Mouse (Mus musculus) lung, embryonic 16.5 days (tissue): ENCODE measurements around the gene Mcl1. TPM values are rescaled to one million over a fixed set of nuclear protein-coding genes. Genes with fewer than 3 reads are reported as not detected.
"Not testable (repeated sequence)": the region's sequence is repeated elsewhere in the genome, so short reads cannot be mapped to it uniquely, and the experiment has no call there.

ENCODE experiments used
- ATAC-seq: fragments of 200-750 bp; cut with Nextera tagmentation; 2 replicates; pipeline ENCODE4 v1.8.0; 2017; ENCODE audit warnings: low read depth, mild to moderate bottlenecking, moderate library complexity
- H3K27ac ChIP-seq: fragments of 300-500 bp; sonication (generic); 2 replicates; pipeline ENCODE4 v1.5.1; 2014; ENCODE audit warnings: mild to moderate bottlenecking, control low read depth, low read length
- H3K27me3 ChIP-seq: fragments of 300-500 bp; sonication (generic); 2 replicates; pipeline ENCODE4 v1.6.1; 2014; ENCODE audit warnings: low read depth, low read length, mixed read lengths; ENCODE audit not compliant: control insufficient read depth, insufficient read depth
- H3K36me3 ChIP-seq: fragments of 300-500 bp; sonication (generic); 2 replicates; pipeline ENCODE4 v1.6.1; 2014; ENCODE audit warnings: low read length; ENCODE audit not compliant: control insufficient read depth, insufficient read depth
- H3K4me1 ChIP-seq: fragments of 300-500 bp; sonication (generic); replicated peaks from 2 replicates; pipeline ENCODE4 v1.6.1; 2014; ENCODE audit warnings: low read length, mixed read lengths; ENCODE audit not compliant: control insufficient read depth, insufficient read depth
- H3K4me2 ChIP-seq: fragments of 300-500 bp; sonication (generic); 2 replicates; pipeline ENCODE4 v1.6.1; 2014; ENCODE audit warnings: low read depth, low read length, control low read depth
- H3K4me3 ChIP-seq: fragments of 300-500 bp; sonication (generic); 2 replicates; pipeline ENCODE4 v1.5.1; 2014; ENCODE audit warnings: mild to moderate bottlenecking, low read length, control low read depth
- H3K9ac ChIP-seq: fragments of 300-500 bp; sonication (generic); 2 replicates; pipeline ENCODE4 v1.6.1; 2014; ENCODE audit warnings: low read length, control low read depth
- H3K9me3 ChIP-seq: fragments of 300-500 bp; sonication (generic); 2 replicates; pipeline ENCODE4 v1.6.1; 2016; ENCODE audit warnings: low read length; ENCODE audit not compliant: control insufficient read depth
- WGBS: fragments of 180-500 bp; shearing (Covaris S2); extraction: QIAGEN DNeasy Blood & Tissue Kit; methylation state at CpG from one replicate; pipeline ENCODE4 v1.1.7; 2014; 5-methylcytosine and 5-hydroxymethylcytosine counted together
- polyA plus RNA-seq: library from polyadenylated mRNA; unstranded; fragments of >200 nt; fragmentation: Nextera tagmentation; extraction: Ambion mirVana; gene quantifications from 2 replicates; pipeline ENCODE4 v1.2.1, GENCODE M21; 2015

The Mcl1 gene
- polyA plus RNA-seq, 1 experiment from 2014 or later = 31.7 TPM

DNA sequence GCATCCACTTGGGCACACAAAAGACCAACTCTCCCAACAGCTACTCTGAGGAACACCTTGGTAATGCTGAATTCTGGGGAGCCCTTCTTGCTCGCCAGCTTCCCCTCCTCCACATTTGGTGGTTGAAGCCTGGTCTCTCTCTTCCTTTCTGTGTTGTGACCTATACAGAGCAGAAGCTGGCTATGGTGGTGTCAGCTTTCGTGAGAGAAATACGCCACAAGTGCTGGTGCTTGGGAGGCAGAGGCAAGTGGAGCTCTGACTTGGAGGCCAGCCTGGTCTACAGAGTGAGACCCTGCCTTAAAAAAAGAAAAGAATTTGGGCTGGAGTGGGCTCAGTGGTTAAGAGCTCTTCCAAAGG is 10.7 kb downstream of the Mcl1 start:
- Histone ChIP-seq H3K36me3 (peaks cover 11% of the 10 kb centered on the region), H3K9me3 (no peaks in the 10 kb centered on the region), H3K27ac (peak overlapping the region; percentile 97; the same call in 1 of the 2 replicates), H3K9ac (no peak overlapping the region), H3K27me3 (no peaks in the 10 kb centered on the region), H3K4me1 (peaks cover 58% of the 10 kb centered on the region), H3K4me3 (no peak overlapping the region), H3K4me2 (no peak overlapping the region)
- WGBS = 73% methylated on average over 3 of the region's 3 CpGs
- ATAC-seq = no peak

DNA sequence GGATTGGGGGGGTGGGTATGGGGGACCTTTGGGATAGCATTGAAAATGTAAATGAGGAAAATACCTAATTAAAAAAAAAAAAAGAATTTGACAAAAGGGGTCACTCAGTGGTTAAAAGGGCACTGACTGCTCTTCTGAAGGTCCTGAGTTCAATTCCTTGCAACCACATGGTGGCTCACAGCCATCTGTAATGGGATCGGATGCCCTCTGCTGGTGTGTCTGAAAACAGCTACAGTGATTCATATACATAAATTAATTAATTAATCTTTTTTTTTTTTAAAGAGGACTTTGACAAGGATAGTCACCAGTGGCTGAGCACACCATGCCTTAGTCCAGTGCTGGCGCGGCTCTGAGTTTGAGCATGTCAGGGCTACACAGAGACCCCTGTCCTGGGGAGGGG is 11.8 kb downstream of the Mcl1 start:
- 88% methylated on average over 3 of the region's 3 CpGs for WGBS
- H3K4me1 ChIP-seq = peaks cover 64% of the 10 kb centered on the region
- H3K27ac ChIP-seq = not testable (repeated sequence)

DNA sequence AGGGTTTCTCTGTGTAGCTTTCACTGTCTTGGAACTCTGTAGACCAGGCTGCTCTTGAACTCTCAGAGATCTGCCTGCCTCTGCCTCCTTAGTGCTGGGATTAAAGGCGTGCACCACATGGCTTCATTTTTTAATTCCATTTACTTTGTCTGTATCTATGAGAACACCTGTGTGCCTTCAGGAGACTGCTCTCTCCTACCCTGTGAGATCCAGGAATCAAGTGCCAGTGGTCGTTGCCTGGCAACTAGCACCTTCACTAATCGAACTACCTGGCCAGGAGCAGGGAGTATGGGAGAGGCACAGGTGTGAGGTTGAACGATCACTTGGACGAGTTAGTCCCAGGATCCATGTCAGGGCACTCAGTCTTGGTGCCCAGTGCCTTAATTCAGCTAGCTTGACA is 12.6 kb downstream of the Mcl1 start:
- Histone ChIP-seq H3K9ac (no peak overlapping the region), H3K36me3 (peaks cover 4% of the 10 kb centered on the region; the same call in 1 of the 2 replicates), H3K4me1 (peaks cover 68% of the 10 kb centered on the region), H3K27ac (no peak overlapping the region), H3K4me2 (no peak overlapping the region), H3K27me3 (no peaks in the 10 kb centered on the region), H3K4me3 (no peak overlapping the region), H3K9me3 (no peaks in the 10 kb centered on the region)
- no peak for ATAC-seq
- WGBS = 69% methylated on average over 5 of the region's 5 CpGs

More for the DNA sequence above, 11.8 kb downstream of the Mcl1 start:
- H3K9ac ChIP-seq, H3K27me3 ChIP-seq, H3K9me3 ChIP-seq, H3K4me2 ChIP-seq, ATAC-seq, H3K36me3 ChIP-seq, H3K4me3 ChIP-seq: not testable (repeated sequence)

DNA sequence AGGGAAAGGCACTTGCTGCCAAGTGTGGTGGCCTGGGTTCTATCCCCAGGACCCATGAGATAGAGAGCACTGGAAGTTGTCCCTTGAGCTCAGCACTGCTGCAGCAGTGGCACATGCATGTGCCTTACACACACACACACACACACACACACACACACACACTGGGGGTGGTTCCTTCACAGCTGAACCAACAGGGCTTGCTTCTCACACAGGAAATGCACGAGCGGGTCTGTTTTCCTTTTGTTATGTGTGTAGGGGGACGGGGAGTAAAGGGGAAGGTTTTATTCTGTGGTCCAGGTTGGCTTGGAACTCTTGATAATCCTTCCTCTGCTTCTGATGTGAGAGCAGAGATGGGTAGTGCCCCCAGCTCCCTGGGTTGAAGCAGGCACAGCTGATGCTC is 13.9 kb downstream of the Mcl1 start:
- Histone ChIP-seq H3K27me3 (no peaks in the 10 kb centered on the region), H3K4me2 (no peak overlapping the region), H3K4me1 (peaks cover 61% of the 10 kb centered on the region), H3K36me3 (peaks cover 4% of the 10 kb centered on the region; the same call in 1 of the 2 replicates), H3K9me3 (no peaks in the 10 kb centered on the region), H3K9ac (no peak overlapping the region), H3K27ac (peak overlapping the region; percentile 99), H3K4me3 (no peak overlapping the region)
- WGBS = 24% methylated on average over 3 of the region's 3 CpGs
- no peak for ATAC-seq

DNA sequence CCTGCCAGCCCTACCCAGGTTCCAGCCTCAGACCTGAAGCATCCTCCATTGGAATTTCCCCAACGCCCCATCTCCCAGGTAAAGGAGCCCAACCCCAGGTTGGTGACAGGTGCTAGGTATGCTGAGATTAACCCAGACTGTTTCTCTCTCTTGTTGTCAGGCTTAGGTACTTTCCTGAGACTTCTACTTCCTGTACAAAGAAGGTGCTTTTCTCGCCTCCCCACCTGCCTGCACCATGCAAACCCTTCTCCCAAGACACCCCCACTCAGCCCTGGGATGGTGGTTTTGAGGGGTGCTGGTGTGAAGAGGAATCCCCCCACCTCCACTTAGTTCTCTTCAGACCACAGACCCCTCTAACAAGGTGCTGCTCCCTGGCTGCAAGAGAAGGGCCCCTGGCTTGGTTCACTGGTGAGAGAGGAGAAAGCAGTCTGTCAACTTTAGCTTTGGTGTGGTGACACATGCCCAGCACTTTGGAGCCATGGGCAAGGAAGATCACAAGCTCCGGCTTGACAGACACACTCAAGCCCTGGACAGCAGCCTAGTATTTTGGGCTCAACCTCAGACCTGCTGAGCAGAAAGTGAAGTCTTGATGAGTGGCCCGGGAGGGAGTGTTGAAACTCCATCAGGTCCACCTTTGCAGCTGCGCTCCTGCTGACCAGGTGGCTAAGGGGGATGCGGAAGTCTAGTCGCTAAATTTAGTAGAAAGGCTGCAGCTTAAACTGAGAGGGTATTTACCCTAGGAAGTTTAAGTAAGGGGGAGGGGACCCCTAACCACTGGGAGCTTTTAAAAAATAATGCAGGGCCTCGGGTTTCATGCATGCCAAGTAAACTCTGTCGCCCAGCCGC is 14.5 kb downstream of the Mcl1 start:
- Histone ChIP-seq H3K9ac (peak overlapping the region; percentile 55), H3K27me3 (no peaks in the 10 kb centered on the region), H3K36me3 (peaks cover 4% of the 10 kb centered on the region; the same call in 1 of the 2 replicates), H3K9me3 (no peaks in the 10 kb centered on the region), H3K4me3 (peak overlapping the region; percentile 13), H3K27ac (peak overlapping the region; percentile 99), H3K4me2 (peak overlapping the region; percentile 47), H3K4me1 (peaks cover 54% of the 10 kb centered on the region)
- 0 out of 2 replicates have a peak, but pooled peaks have one; percentile 4 for ATAC-seq
- WGBS = 27% methylated on average over 10 of the region's 10 CpGs

DNA sequence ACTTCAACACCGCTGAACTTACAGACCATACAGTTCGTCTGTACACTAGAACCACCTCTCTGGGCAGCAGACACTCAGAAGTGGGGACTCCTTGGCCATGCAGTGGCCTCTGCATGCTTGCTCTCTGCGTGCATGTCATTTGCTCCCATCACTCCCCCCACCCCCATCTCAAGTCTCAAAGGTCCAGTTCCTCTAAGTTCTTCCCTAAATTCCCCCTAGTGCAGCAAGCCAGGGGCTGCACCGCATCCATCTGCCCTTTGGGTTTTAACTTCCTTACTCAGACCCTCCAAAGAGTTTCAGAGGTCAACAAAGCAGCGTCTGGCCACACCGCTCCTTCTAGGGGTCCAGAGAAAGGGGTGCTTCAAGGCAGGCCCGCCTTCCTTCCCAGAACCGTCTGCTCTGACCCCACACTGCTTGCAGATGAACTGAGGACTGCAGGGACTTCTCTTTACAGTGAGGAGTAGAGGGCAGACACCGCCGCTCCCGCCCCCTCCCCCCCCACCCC is 15.2 kb downstream of the Mcl1 start:
- Histone ChIP-seq H3K4me3 (peak overlapping the region; percentile 13), H3K9ac (peak overlapping the region; percentile 55)
- 0 out of 2 replicates have a peak, but pooled peaks have one; percentile 7 for ATAC-seq

DNA sequence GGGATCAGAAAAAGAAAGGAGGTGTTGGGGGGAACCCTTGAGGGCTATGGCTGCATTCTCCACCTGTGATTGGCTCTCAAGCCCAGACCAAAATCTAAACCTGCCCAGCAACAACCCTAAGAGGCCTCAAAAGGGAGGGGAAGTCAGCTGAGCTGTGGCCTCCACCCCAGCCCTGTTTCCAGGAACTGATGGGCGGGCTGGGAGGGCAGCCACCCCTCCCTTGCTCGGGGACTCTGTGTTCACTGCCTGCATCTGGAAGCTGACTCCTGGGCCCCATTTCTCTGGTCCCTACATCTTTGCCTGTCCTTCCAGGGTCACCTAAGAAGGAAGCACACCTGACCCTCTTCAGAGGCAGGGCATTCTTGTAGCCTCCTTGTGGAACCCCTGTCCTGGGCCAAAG is 15.6 kb downstream of the Mcl1 start:
- peak overlapping the region; percentile 99 for H3K27ac ChIP-seq
- no peaks in the 10 kb centered on the region for H3K27me3 ChIP-seq
- 8% methylated on average over 2 of the region's 2 CpGs for WGBS
- H3K9ac ChIP-seq = peak overlapping the region; percentile 55
- H3K4me2 ChIP-seq = peak overlapping the region; percentile 47
- no peaks in the 10 kb centered on the region for H3K9me3 ChIP-seq
- ATAC-seq = peak; percentile 75
- H3K36me3 ChIP-seq = peaks cover 8% of the 10 kb centered on the region; the same call in 1 of the 2 replicates
- H3K4me1 ChIP-seq = peaks cover 47% of the 10 kb centered on the region
- no peak overlapping the region; the same call in 1 of the 2 replicates for H3K4me3 ChIP-seq

More for the DNA sequence above, 15.2 kb downstream of the Mcl1 start:
- 6% methylated on average over 11 of the region's 11 CpGs for WGBS
- no peaks in the 10 kb centered on the region for H3K9me3 ChIP-seq
- peak overlapping the region; percentile 47 for H3K4me2 ChIP-seq
- peaks cover 48% of the 10 kb centered on the region for H3K4me1 ChIP-seq
- peaks cover 8% of the 10 kb centered on the region; the same call in 1 of the 2 replicates for H3K36me3 ChIP-seq
- peak overlapping the region; percentile 99 for H3K27ac ChIP-seq
- H3K27me3 ChIP-seq = no peaks in the 10 kb centered on the region

DNA sequence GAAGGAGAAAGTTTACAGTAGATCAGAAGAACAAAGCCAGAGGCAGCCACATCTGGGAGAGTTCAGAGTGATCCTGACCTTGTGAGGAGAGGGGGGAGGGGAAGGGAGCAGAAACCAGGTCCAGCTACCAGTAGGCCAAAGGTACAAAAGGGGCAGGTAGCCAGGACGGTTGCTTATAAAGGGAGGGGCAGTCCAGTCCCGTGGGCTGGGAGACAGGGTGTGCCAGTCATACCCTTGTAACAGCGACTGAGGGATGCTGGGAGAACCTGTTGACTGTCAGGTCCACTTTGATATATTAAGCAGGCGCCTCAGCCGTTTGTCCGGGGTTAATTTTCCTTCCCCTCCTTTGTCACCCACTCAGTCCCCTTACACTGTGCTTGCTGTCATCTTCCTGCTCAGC is 16.2 kb downstream of the Mcl1 start:
- Histone ChIP-seq H3K9me3 (no peaks in the 10 kb centered on the region), H3K27me3 (no peaks in the 10 kb centered on the region), H3K36me3 (peaks cover 4% of the 10 kb centered on the region; the same call in 1 of the 2 replicates), H3K27ac (peak overlapping the region; percentile 99), H3K4me2 (peak overlapping the region; percentile 47), H3K9ac (peak overlapping the region; percentile 55), H3K4me1 (peaks cover 47% of the 10 kb centered on the region), H3K4me3 (no peak overlapping the region)
- peak; percentile 37 for ATAC-seq
- 1% methylated on average over 6 of the region's 6 CpGs for WGBS

DNA sequence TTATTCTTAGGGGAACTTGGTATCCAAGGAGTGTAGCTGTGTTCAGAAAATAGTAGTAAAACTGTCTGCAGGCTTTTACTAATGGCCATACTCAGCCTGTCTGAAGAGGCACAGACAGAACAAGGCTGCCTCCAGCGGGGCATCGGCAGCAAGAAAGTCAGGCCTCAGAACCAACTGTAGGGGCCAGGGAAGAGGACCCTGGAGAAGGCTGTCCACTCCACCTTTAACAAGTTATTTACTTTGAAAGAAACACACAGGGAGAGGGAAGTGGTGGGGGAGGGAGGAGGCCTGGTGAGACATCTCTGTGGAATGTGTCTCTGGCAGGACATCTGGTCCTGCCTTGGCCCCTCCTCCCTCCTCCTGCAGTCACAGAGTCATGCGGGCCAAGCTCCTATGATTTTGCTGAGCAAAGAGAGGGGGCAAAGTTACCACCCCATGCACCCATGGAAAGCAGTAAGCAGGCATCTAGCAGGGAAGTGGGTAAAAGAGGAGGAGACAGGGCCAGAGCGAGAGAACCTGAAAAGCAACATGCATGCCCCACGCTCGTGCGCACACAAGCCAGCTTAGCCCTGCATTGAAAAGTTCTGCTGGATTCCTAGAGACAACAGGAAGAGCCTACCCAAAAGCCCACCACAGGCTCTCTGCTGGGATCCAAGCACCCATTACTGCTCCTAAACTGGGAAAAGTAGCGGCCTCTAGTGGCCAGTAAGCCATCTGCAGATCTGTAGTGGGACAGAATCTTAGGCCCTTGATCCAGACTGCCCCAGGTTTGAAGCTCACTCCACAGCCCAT is 16.9 kb downstream of the Mcl1 start:
- H3K36me3 ChIP-seq = peaks cover 4% of the 10 kb centered on the region; the same call in 1 of the 2 replicates
- H3K27me3 ChIP-seq = no peaks in the 10 kb centered on the region
- H3K9ac ChIP-seq = peak overlapping the region; percentile 55
- peak overlapping the region; percentile 99 for H3K27ac ChIP-seq
- no peak overlapping the region for H3K4me3 ChIP-seq
- peak; percentile 75 for ATAC-seq
- no peaks in the 10 kb centered on the region for H3K9me3 ChIP-seq
- H3K4me1 ChIP-seq = peaks cover 47% of the 10 kb centered on the region
- H3K4me2 ChIP-seq = peak overlapping the region; percentile 47
- 2% methylated on average over 8 of the region's 8 CpGs for WGBS
